Mouse (Mus musculus) spleen, adult 2 months (tissue): Measurements from ENCODE around the gene Hnrnpa3.

Experiments used
- CTCF ChIP-seq: fragments of 200-500 bp; IDR thresholded peaks from 2 replicates; pipeline ENCODE4 v1.5.1; 2011; ENCODE audit warnings: mild to moderate bottlenecking, inconsistent platforms; ENCODE audit not compliant: insufficient read depth, insufficient read length, insufficient replicate concordance; ENCODE audit errors: extremely low read depth
- POLR2A ChIP-seq: fragments of 200-500 bp; IDR thresholded peaks from 2 replicates; pipeline ENCODE4 v1.6.1; 2011; ENCODE audit warnings: low read depth, low read length, inconsistent platforms

GRCm38 (mm10) chr2:75643950-75644349 is 15.1 kb upstream of the Hnrnpa3 start:
- TF ChIP-seq CTCF (no peak), POLR2A (no peak)
